In the genomic region with DNA sequence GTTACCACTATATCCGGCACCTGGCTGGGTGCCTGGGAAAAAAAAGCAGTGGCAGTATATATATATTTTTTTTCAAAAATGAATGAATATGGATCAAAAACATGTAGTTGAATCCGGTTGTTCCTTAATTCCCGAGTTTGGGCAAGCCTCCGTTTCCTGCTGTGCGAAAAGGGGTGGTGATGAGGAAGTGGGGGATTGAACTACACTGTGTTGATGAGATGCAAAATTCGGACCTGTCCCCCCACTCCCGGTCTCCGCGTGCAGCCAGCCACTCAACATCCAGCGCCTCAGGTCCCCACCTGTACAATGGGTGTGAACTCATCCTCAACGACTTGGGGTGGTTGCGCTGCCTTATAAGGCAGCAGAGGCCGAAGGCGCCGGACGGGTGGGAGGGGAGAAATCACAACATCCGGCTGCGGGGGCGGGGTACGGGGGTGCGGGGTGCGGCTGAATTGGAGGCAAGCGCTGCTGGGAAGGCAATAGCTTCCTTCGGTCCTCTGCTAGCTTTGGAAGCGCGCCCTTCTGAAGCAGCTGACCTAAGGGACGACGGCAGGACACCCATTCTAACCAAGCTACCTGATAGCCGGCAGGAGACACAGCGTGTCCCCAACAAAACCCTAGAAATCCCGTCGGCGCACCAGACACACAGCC, we compare ENCODE assay signal across 8 mouse cellular contexts. TPM values are rescaled to one million over a fixed set of nuclear protein-coding genes. Genes with fewer than 3 reads are reported as not detected.
A peak's percentile ranks its signal among the peaks of the same experiment; 100 is the strongest.
DNase-seq lines count a peak whose midpoint lies in the region; ATAC-seq and TF ChIP-seq lines count a peak whose summit lies in the region.

No protein-coding gene starts in this region.

- peak; percentile 85 for DNase-seq in adrenal gland, postnatal 25 days
- no peak for DNase-seq in adrenal gland, adult (ENCODE audit: inconsistent age in 2 of 2, low spot score in 1 of 2)
- DNase-seq in left cerebral cortex, postnatal 4 days: peak; percentile 41
- no peak for DNase-seq in left cerebral cortex, adult 8-10 months (ENCODE audit: low spot score in 2 of 2)
- DNase-seq in midbrain, embryonic 10.5 days (ENCODE audit: low spot score): no peak
- peak; percentile 89 for DNase-seq in thymus, postnatal 4 days

- H3K9me3 ChIP-seq in embryonic facial prominence, embryonic 15.5 days (replicated peaks): no peaks in the 10 kb centered on the region
- H3K9me3 ChIP-seq in intestine, postnatal 0 days (ENCODE audit: control insufficient read depth): no peaks in the 10 kb centered on the region
- no peaks in the 10 kb centered on the region for H3K9me3 ChIP-seq in midbrain, embryonic 10.5 days (replicated peaks)

- H3K9ac ChIP-seq in embryonic facial prominence, embryonic 15.5 days: peak overlapping the region; percentile 47
- H3K9ac ChIP-seq in intestine, postnatal 0 days (ENCODE audit: low read depth, low read length): peak overlapping the region; percentile 17; the same call in 1 of the 2 replicates

- peak overlapping the region; percentile 96 for H3K27ac ChIP-seq in embryonic facial prominence, embryonic 15.5 days (replicated peaks)
- peak overlapping the region; percentile 95 for H3K27ac ChIP-seq in intestine, postnatal 0 days (ENCODE audit: low read depth, low read length)
- peak overlapping the region; percentile 98 for H3K27ac ChIP-seq in midbrain, embryonic 10.5 days (replicated peaks)

- ATAC-seq in embryonic facial prominence, embryonic 15.5 days (ENCODE audit: insufficient number of reproducible peaks, low FRiP score, low TSS enrichment, low read depth): peak; percentile 82
- ATAC-seq in intestine, postnatal 0 days: peak; percentile 58

- WGBS in embryonic facial prominence, embryonic 15.5 days: 1% methylated on average over 33 of the region's 33 CpGs
- under 1% methylated on average over 29 of the region's 33 CpGs for WGBS in intestine, postnatal 0 days
- 2% methylated on average over 32 of the region's 33 CpGs for WGBS in midbrain, embryonic 10.5 days

- peak overlapping the region; percentile 70 for H3K4me2 ChIP-seq in embryonic facial prominence, embryonic 15.5 days (replicated peaks)
- H3K4me2 ChIP-seq in intestine, postnatal 0 days (replicated peaks; ENCODE audit: low read depth): peak overlapping the region; percentile 89

- H3K36me3 ChIP-seq in embryonic facial prominence, embryonic 15.5 days: peaks cover 2% of the 10 kb centered on the region; the same call in 1 of the 2 replicates
- no peaks in the 10 kb centered on the region for H3K36me3 ChIP-seq in intestine, postnatal 0 days (ENCODE audit: control insufficient read depth, insufficient read depth)
- peaks cover 14% of the 10 kb centered on the region for H3K36me3 ChIP-seq in midbrain, embryonic 10.5 days

- peak overlapping the region; percentile 70 for H3K4me3 ChIP-seq in embryonic facial prominence, embryonic 15.5 days (replicated peaks)
- peak overlapping the region; percentile 63 for H3K4me3 ChIP-seq in intestine, postnatal 0 days (ENCODE audit: low read depth, low read length)
- H3K4me3 ChIP-seq in midbrain, embryonic 10.5 days: peak overlapping the region; percentile 93

- no peaks in the 10 kb centered on the region for H3K27me3 ChIP-seq in embryonic facial prominence, embryonic 15.5 days
- H3K27me3 ChIP-seq in intestine, postnatal 0 days (replicated peaks; ENCODE audit: control insufficient read depth, insufficient read depth, low read length): no peaks in the 10 kb centered on the region
- H3K27me3 ChIP-seq in midbrain, embryonic 10.5 days (ENCODE audit: low read depth, poor library complexity, severe bottlenecking): no peaks in the 10 kb centered on the region

- H3K4me1 ChIP-seq in embryonic facial prominence, embryonic 15.5 days: peaks cover 29% of the 10 kb centered on the region
- peaks cover 13% of the 10 kb centered on the region for H3K4me1 ChIP-seq in intestine, postnatal 0 days (replicated peaks; ENCODE audit: control insufficient read depth, insufficient read depth, low read length)
- peaks cover 37% of the 10 kb centered on the region for H3K4me1 ChIP-seq in midbrain, embryonic 10.5 days

- intact Hi-C loops in left cerebral cortex, postnatal 4 days (cut with DNase I): no loop called here

- no peak for TF ChIP-seq CTCF in intestine, postnatal 0 days (IDR thresholded peaks at IDR 0.05; ENCODE audit: low read depth)

RNA-seq across cellular contexts. Expression of gene Grk6, which starts 0.5 kb away (rescaled TPM):
- 47.9 and 62.1 TPM in 2 replicates for total RNA-seq in adrenal gland, postnatal 25 days (2021)
- 10 to 100 TPM; 73.8 to 78.8 TPM for total RNA-seq in left cerebral cortex, postnatal 4 days (2021)
- total RNA-seq in left cerebral cortex, adult 8-10 months (2022): 10 to 100 TPM; 60.0 to 65.3 (median 61.9) TPM
- 43.8 and 45.1 TPM in 2 replicates for polyA plus RNA-seq in embryonic facial prominence, embryonic 15.5 days (2015; fragmentation: Nextera tagmentation; extraction: Ambion mirVana)
- 10.5 and 11.4 TPM in 2 replicates for polyA plus RNA-seq in intestine, postnatal 0 days (2015; fragmentation: Nextera tagmentation; extraction: Ambion mirVana)
- polyA plus RNA-seq in midbrain, embryonic 10.5 days (2016; fragmentation: Nextera tagmentation; extraction: Ambion mirVana): 41.8 and 51.4 TPM in 2 replicates

RNA-seq across cellular contexts. Expression of gene F12, which starts 17.8 kb away (rescaled TPM):
- total RNA-seq in adrenal gland, postnatal 25 days (2021): 0.15 and 3.3 TPM in 2 replicates
- under 1 TPM; 0.30 to 0.38 TPM for total RNA-seq in left cerebral cortex, postnatal 4 days (2021)
- total RNA-seq in left cerebral cortex, adult 8-10 months (2022): under 1 TPM; 0.39 to 0.98 (median 0.75) TPM
- polyA plus RNA-seq in embryonic facial prominence, embryonic 15.5 days (2015; fragmentation: Nextera tagmentation; extraction: Ambion mirVana): 0.16 TPM in 1 of 2 replicates, not detected in the other
- 1.2 and 2.3 TPM in 2 replicates for polyA plus RNA-seq in intestine, postnatal 0 days (2015; fragmentation: Nextera tagmentation; extraction: Ambion mirVana)
- polyA plus RNA-seq in midbrain, embryonic 10.5 days (2016; fragmentation: Nextera tagmentation; extraction: Ambion mirVana): 0.14 TPM in 1 of 2 replicates, not detected in the other

RNA-seq across cellular contexts. Expression of gene Prr7, which starts 19.7 kb away (rescaled TPM):
- 3.8 and 3.9 TPM in 2 replicates for total RNA-seq in adrenal gland, postnatal 25 days (2021)
- 10 to 100 TPM; 86.0 to 87.5 TPM for total RNA-seq in left cerebral cortex, postnatal 4 days (2021)
- total RNA-seq in left cerebral cortex, adult 8-10 months (2022): 10 to 100 TPM; 50.8 to 62.7 (median 59.7) TPM
- 1.5 TPM in 2 replicates for polyA plus RNA-seq in embryonic facial prominence, embryonic 15.5 days (2015; fragmentation: Nextera tagmentation; extraction: Ambion mirVana)
- 0.14 and 0.27 TPM in 2 replicates for polyA plus RNA-seq in intestine, postnatal 0 days (2015; fragmentation: Nextera tagmentation; extraction: Ambion mirVana)
- 0.69 and 0.87 TPM in 2 replicates for polyA plus RNA-seq in midbrain, embryonic 10.5 days (2016; fragmentation: Nextera tagmentation; extraction: Ambion mirVana)

RNA-seq across cellular contexts. Expression of gene Pfn3, which starts 29.4 kb away (rescaled TPM):
- not detected in 2 replicates for total RNA-seq in adrenal gland, postnatal 25 days (2021)
- 1 to 10 TPM in 1 of 2 experiments, under 1 TPM in 1; 0.97 to 1.1 TPM for total RNA-seq in left cerebral cortex, postnatal 4 days (2021)
- not detected for total RNA-seq in left cerebral cortex, adult 8-10 months (2022)
- not detected in 2 replicates for polyA plus RNA-seq in embryonic facial prominence, embryonic 15.5 days (2015; fragmentation: Nextera tagmentation; extraction: Ambion mirVana)
- polyA plus RNA-seq in intestine, postnatal 0 days (2015; fragmentation: Nextera tagmentation; extraction: Ambion mirVana): not detected in 2 replicates
- not detected in 2 replicates for polyA plus RNA-seq in midbrain, embryonic 10.5 days (2016; fragmentation: Nextera tagmentation; extraction: Ambion mirVana)

RNA-seq across cellular contexts. Expression of gene Dbn1, which starts 43.5 kb away (rescaled TPM):
- total RNA-seq in adrenal gland, postnatal 25 days (2021): 14.6 and 19.1 TPM in 2 replicates
- 100 to 1,000 TPM; 623 to 643 TPM for total RNA-seq in left cerebral cortex, postnatal 4 days (2021)
- 100 to 1,000 TPM; 216 to 253 (median 234) TPM for total RNA-seq in left cerebral cortex, adult 8-10 months (2022)
- polyA plus RNA-seq in embryonic facial prominence, embryonic 15.5 days (2015; fragmentation: Nextera tagmentation; extraction: Ambion mirVana): 190 and 193 TPM in 2 replicates
- polyA plus RNA-seq in intestine, postnatal 0 days (2015; fragmentation: Nextera tagmentation; extraction: Ambion mirVana): 31.3 and 34.8 TPM in 2 replicates
- 381 and 466 TPM in 2 replicates for polyA plus RNA-seq in midbrain, embryonic 10.5 days (2016; fragmentation: Nextera tagmentation; extraction: Ambion mirVana)

Comparison
In these comparisons a context has a peak if more than half of its experiments do, and no peak if none do; other contexts are left out.
1. DNase-seq: peak in adrenal gland, postnatal 25 days (single experiment), left cerebral cortex, postnatal 4 days (single experiment) and thymus, postnatal 4 days (single experiment); none in adrenal gland, adult (0 of 2), left cerebral cortex, adult 8-10 months (0 of 2) and midbrain, embryonic 10.5 days (single experiment).
2. RNA of gene Prr7, which starts 19.7 kb away (total RNA-seq): 86.0 to 87.5 TPM in left cerebral cortex, postnatal 4 days and 50.8 to 62.7 TPM in left cerebral cortex, adult 8-10 months; 3.8 to 3.9 TPM in adrenal gland, postnatal 25 days; every median in the first group is over 10 times any median in the second.
3. Peak in every context shown above with its lines, with median percentiles within 50 percentile points of each other: H3K27ac ChIP-seq and H3K4me3 ChIP-seq.